Mouse (Mus musculus): ENCODE measurements around the gene B130006D01Rik.
A peak's percentile ranks its signal among the peaks of the same experiment; 100 is the strongest.

Gene B130006D01Rik

DNA sequence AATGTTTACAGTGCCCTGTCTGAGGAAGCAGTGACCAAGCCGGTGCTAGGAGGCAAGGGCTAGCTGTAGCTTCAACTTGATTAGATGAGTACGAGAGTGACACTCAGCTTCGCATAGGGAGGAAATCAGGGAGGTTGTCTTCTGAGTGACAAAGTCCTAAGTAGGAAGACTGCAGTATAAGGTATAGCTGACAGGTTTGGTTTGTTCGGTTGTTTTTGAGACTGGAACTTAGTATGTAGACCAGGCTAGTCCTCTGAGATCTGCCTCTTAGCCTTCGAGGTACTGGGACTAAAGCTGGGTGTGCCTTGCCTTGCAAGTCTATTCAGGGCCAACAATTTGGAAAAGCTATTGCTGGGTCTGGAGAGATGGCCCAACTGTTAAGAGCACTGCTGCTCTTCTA lies at the start of gene B130006D01Rik:
Gene B130006D01Rik (plus strand): TSS at position 301 of the 400 bp plus-strand sequence.
- DNase-seq (ENCODE audit: low read depth), result no peak

- DNase-seq (ENCODE audit: low read depth), result no peak
Measured at GRCm38 (mm10) chr11:95675498-95675897, 47.9 kb upstream of the B130006D01Rik start.

DNA sequence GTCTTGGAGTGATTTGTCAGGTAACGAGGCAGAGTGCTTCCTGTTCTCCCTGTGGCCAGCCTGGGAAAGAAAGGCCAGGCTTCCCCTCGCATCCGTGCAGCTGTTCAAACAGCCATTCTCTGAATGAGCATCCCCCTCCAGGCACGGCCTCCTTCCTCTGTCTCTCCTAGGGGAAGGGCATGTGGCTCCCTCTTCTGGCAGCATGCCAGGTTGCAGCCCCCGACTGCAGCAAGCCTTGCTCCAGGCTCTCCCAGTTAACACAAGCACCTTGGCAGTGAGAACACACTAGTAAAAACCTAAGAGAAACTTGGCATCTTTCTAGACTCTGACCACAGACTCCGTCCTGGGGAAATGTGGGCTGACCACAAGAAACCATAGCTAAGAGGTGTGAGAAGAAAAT lies 47.1 kb upstream of the B130006D01Rik start:
- DNase-seq (ENCODE audit: low read depth), result peak; percentile 60

GRCm38 (mm10) chr11:95677925-95678701 lies 45.3 kb upstream of the B130006D01Rik start:
- no peak for DNase-seq (ENCODE audit: low read depth)

DNA sequence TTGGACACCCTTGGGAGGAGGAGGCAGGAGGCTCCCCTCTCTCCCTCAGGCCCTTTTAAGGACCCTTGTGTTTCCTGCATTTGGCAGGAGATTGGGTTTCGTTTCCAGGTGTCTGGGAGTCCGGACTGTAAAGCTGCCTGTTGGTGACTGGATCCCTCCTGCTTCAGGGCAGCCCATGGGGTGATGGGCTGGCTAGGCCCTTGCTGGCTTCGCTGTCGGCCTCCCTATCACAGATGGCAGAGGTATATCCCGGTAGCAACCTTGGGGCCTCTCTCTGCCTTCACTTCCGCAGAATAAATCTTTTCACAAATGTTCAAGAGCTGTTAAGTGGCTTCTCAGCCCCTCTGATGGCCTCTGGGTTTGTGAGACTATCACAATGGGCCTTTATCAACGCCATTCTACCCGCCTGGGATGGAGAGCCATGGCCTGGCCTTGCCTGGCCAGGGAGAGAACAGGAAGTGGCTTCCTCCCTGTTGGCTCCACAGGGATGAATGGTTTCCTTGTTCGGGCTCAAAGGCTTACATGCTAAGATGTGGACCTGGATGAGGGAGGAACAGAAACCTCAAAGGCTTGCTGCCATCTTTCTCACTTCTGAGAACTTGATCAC lies 41.3 kb upstream of the B130006D01Rik start:
- no peak for DNase-seq (ENCODE audit: low read depth)

GRCm38 (mm10) chr11:95682946-95683345 lies 40.4 kb upstream of the B130006D01Rik start:
- no peak for DNase-seq (ENCODE audit: low read depth)

- DNase-seq (ENCODE audit: low read depth), result peak; percentile 84
Measured at GRCm38 (mm10) chr11:95686031-95686430, 37.4 kb upstream of the B130006D01Rik start.

DNA sequence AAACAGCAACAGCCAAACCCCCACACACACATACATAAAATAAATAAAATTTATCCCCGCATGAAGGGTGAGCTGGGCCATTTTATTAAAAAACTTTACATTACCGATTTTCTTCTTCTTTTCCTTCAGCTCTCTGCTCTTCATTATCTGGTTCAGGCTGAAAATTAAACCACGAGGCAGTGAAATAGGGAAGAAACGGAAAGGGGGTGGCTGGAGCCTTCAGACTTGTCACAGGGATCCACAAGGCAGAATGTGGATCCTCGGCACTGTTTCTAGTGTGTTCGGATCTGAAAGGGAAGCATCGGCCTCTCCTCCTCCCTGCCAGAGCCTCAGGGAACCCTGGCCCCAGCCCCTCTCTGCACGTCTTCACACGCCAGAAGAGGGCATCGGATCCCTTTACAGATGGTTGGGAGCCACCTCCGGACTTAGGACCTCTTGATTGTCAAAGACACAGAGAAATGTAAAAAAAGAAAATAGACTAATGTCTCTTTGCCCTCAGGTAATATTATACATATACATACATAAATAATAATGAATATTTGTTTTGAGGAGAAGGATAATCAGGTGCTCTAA lies 36.2 kb upstream of the B130006D01Rik start:
- no peak for DNase-seq (ENCODE audit: low read depth)

- DNase-seq (ENCODE audit: low read depth), result peak; percentile 64
Measured at GRCm38 (mm10) chr11:95688515-95688914, 34.9 kb upstream of the B130006D01Rik start.

GRCm38 (mm10) chr11:95688981-95689380 lies 34.4 kb upstream of the B130006D01Rik start:
- DNase-seq (ENCODE audit: low read depth), result no peak

DNA sequence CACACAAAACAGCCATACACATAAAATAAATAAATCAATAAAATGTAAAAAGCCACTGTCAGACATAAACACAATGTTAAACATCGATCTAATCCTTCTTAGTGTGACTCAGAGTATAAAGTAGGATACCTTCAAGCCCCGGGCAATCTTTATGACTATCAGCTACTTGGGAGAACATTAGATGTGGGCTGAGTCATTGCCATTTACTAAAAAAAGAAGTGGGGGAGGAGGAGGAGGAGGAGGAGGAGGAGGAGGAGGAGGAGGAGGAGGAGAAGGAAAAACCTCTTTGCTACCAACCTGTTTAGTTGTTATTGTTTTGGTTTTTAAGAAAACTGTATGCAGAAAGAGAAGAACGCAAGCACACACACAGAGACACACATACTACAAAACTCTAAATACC lies 33.8 kb upstream of the B130006D01Rik start:
- DNase-seq (ENCODE audit: low read depth), result no peak

- no peak for DNase-seq (ENCODE audit: low read depth)
Measured at GRCm38 (mm10) chr11:95698541-95698940, 24.8 kb upstream of the B130006D01Rik start.

DNA sequence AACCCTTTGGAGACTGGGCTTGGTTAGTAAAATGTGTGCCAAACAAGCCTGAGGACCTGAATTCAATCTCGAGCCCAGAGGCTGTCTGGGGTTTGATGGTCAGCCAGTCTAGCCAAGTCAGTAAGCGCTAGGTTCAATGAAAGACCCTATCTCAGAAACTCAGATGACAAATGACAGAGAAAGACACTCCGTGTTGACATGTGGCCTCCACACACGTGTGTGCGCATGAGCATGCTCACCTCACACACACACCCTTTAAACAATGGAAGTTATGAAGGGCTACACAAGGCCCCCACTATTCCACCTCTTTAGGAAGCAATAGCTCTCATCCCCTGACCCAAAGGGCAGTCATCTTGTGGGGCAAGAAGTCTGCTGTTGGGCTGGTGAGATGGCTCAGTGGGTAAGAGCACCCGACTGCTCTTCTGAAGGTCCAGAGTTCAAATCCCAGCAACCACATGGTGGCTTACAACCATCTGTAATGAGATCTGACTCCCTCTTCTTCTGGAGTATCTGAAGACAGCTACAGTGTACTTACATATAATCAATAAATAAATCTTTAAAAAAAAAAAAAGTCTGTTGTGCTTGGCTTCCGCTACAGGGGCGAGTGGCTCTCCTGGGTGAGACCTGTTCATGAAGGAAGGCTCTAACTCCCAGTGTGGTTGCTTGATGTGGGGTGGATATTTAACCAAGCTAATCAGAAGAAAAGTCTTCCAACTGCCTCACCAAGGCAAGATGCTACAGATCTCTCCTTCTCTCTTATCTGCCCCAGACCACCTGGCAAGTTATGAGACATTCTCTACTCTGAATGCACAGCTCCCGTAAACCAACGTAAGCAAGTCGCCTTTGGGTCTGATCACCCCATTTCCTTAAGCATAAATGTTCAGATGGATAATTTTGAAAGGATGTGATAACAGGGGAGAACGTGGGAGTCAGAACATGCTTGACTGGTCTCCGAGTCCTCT lies 22.3 kb upstream of the B130006D01Rik start:
- no peak for DNase-seq (ENCODE audit: low read depth)

- no peak for DNase-seq (ENCODE audit: low read depth)
Measured at GRCm38 (mm10) chr11:95704032-95704969, 19.1 kb upstream of the B130006D01Rik start.

DNA sequence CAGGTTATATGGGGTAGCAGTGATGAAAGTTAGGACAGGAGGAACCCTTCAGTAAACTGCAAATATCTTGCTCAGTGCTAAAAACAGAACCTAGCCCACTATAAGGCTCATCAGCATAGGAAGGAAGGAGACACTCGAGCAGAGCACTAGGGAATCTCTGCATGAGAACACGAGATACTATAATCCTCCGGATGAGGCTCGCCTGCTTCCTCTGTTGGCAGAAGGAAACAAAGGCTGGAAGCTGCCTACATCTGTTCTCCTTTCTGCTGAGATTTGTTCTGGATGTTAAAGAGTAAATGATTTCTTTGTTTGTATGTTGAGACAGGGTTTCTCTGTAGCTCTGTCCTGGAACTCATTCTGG lies 18.4 kb upstream of the B130006D01Rik start:
- no peak for DNase-seq (ENCODE audit: low read depth)

- DNase-seq (ENCODE audit: low read depth), result no peak
Measured at GRCm38 (mm10) chr11:95709534-95710040, 13.8 kb upstream of the B130006D01Rik start.

DNA sequence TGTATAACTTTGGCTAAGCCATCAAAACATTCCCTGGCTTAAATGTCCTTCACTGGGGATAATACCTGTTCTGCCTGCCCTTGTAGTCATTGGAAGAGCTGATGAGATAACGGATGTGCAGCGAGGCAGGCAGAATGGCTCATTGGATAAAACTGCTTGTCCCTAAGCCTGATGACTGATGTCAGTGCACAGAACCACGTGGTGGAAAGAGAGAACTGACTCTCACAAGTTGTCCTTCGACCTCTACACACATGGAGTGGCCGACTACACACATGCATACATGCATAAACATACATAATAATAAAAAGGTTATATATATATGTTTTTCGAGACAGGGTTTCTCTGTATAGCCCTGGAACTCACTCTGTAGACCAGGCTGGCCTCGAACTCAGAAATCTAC lies 12.9 kb upstream of the B130006D01Rik start:
- DNase-seq (ENCODE audit: low read depth), result no peak

- no peak for DNase-seq (ENCODE audit: low read depth)
Measured at GRCm38 (mm10) chr11:95712085-95712562, 11.3 kb upstream of the B130006D01Rik start.

DNA sequence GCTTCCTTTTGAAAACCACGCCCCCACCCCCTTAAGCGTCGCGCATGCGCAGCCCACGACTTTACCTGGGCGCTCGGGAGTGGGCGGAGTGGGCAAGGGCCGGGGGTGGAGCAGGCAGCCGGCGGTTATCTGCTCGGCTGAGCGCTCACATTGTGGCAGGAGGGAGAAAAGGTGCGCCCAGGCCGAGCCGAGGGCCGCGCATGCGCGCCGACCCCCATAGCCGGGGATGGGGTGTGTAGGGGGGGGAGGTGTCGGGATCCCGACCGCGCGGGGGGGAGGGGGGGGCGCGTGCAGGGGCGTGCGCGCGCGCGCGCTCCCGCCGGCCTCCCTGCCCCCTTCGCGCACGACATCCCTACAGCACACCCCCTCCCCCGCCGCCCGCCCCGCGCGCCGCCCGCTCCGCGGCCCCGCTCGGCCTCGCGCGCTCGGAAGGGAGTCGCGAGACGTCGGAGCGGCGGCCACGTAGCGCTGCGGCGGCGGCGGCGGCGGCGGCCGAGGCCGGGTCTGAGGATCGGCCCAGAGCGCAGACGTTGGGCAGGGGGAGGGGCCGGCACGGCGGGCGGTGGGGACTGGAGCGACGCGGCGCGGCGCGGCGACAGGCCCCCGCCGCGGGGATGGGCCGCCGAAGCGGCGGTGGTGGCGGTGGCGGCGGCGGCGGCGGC lies 10.7 kb upstream of the B130006D01Rik start, which contains the start of gene Zfp652:
Gene Zfp652 (plus strand): TSS at position 111 of the 662 bp plus-strand sequence.
- peak; percentile 97 for DNase-seq (ENCODE audit: low read depth)

All from naive thymus-derived CD4-positive, alpha-beta T cell, adult 2 months (primary cell).